Mouse (Mus musculus): ENCODE data around the gene Hdgfl2. TPM values are rescaled to one million over a fixed set of nuclear protein-coding genes. Genes with fewer than 3 reads are reported as not detected.
"Not testable (repeated sequence)": the region's sequence is repeated elsewhere in the genome, so short reads cannot be mapped to it uniquely, and the experiment has no call there.

The Hdgfl2 gene
- polyA plus RNA-seq, 1 experiment from 2014 or later, result 103 TPM

- Histone ChIP-seq H3K9me3 (no peaks in the 10 kb centered on the region), H3K27ac (no peak overlapping the region), H3K27me3 (no peaks in the 10 kb centered on the region), H3K4me3 (no peak overlapping the region), H3K9ac (no peak overlapping the region), H3K36me3 (peaks cover 99% of the 10 kb centered on the region), H3K4me2 (no peak overlapping the region), H3K4me1 (no peaks in the 10 kb centered on the region)
- no peak for ATAC-seq (ENCODE audit: insufficient number of reproducible peaks, low FRiP score, low TSS enrichment, low read depth)
These were observed 13.0 kb upstream of the Hdgfl2 start for GRCm38 (mm10) chr17:56066451-56066850.

- peaks cover 91% of the 10 kb centered on the region for H3K36me3 ChIP-seq
- ATAC-seq (ENCODE audit: insufficient number of reproducible peaks, low FRiP score, low TSS enrichment, low read depth), result no peak
- H3K9ac ChIP-seq, result no peak overlapping the region
- H3K4me3 ChIP-seq, result no peak overlapping the region
- peaks cover 7% of the 10 kb centered on the region for H3K4me1 ChIP-seq
- H3K27ac ChIP-seq, result no peak overlapping the region
- H3K9me3 ChIP-seq, result no peaks in the 10 kb centered on the region
- no peak overlapping the region for H3K4me2 ChIP-seq
- H3K27me3 ChIP-seq, result no peaks in the 10 kb centered on the region
- WGBS, result 96% methylated on average over 14 of the region's 14 CpGs
These were observed 10.4 kb upstream of the Hdgfl2 start for GRCm38 (mm10) chr17:56069066-56069465.

GRCm38 (mm10) chr17:56071126-56071525 lies 8.3 kb upstream of the Hdgfl2 start:
- Histone ChIP-seq H3K4me3 (no peak overlapping the region), H3K36me3 (peaks cover 71% of the 10 kb centered on the region), H3K4me2 (no peak overlapping the region), H3K9me3 (no peaks in the 10 kb centered on the region), H3K4me1 (peaks cover 16% of the 10 kb centered on the region), H3K27me3 (no peaks in the 10 kb centered on the region), H3K27ac (no peak overlapping the region), H3K9ac (no peak overlapping the region)
- ATAC-seq (ENCODE audit: insufficient number of reproducible peaks, low FRiP score, low TSS enrichment, low read depth), result no peak

- H3K9me3 ChIP-seq, result no peaks in the 10 kb centered on the region
- WGBS, result 94% methylated on average over 5 of the region's 5 CpGs
- no peak overlapping the region for H3K9ac ChIP-seq
- no peak overlapping the region for H3K27ac ChIP-seq
- H3K4me1 ChIP-seq, result peaks cover 16% of the 10 kb centered on the region
- H3K4me3 ChIP-seq, result no peak overlapping the region
- no peak for ATAC-seq (ENCODE audit: insufficient number of reproducible peaks, low FRiP score, low TSS enrichment, low read depth)
- no peak overlapping the region for H3K4me2 ChIP-seq
- peaks cover 60% of the 10 kb centered on the region for H3K36me3 ChIP-seq
- H3K27me3 ChIP-seq, result no peaks in the 10 kb centered on the region
These were observed 7.2 kb upstream of the Hdgfl2 start for GRCm38 (mm10) chr17:56072243-56072642.

- peak overlapping the region; percentile 97 for H3K27ac ChIP-seq
- H3K9me3 ChIP-seq, result no peaks in the 10 kb centered on the region
- peaks cover 39% of the 10 kb centered on the region for H3K36me3 ChIP-seq
- H3K9ac ChIP-seq, result peak overlapping the region; percentile 67; the same call in 1 of the 2 replicates
- peak overlapping the region; percentile 69 for H3K4me2 ChIP-seq
- peaks cover 16% of the 10 kb centered on the region for H3K4me1 ChIP-seq
- H3K27me3 ChIP-seq, result no peaks in the 10 kb centered on the region
- 8% methylated on average over 22 of the region's 22 CpGs for WGBS
- ATAC-seq (ENCODE audit: insufficient number of reproducible peaks, low FRiP score, low TSS enrichment, low read depth), result peak; percentile 32; the same call in 1 of the 2 replicates
- H3K4me3 ChIP-seq, result peak overlapping the region; percentile 83
These were observed 5.2 kb upstream of the Hdgfl2 start for GRCm38 (mm10) chr17:56074097-56074826.

DNA sequence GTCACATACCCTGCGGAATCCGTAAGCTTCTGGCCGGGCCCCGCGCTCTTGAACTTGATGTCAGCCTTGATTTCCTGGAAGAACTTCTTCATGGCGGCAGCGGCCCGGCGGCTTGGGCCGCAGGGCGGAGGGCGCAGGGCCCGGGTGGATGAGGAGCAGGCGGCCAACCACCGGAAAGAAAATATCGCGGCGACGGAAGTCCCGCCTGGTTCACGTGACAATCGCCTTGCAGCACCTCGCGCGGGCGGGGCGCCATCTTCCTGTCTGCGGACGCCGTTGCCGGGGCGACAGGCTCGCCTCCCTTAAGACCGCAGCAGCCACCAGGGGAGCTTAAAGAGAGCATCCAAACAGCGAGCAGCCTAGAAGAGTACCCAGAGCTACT lies 4.6 kb upstream of the Hdgfl2 start, which contains the start of gene Ubxn6:
Gene Ubxn6 (minus strand): TSS at position 202 of the 382 bp plus-strand sequence.
- Histone ChIP-seq H3K4me1 (peaks cover 16% of the 10 kb centered on the region), H3K27me3 (no peaks in the 10 kb centered on the region), H3K4me2 (peak within 1 kb of the TSS; percentile 69), H3K9me3 (no peaks in the 10 kb centered on the region), H3K36me3 (peaks cover 34% of the 10 kb centered on the region), H3K27ac (peak within 1 kb of the TSS; percentile 97), H3K4me3 (peak within 1 kb of the TSS; percentile 83), H3K9ac (peak within 1 kb of the TSS; percentile 67)
- WGBS, result under 1% methylated on average over 35 of the region's 35 CpGs
- peak; percentile 17 for ATAC-seq (ENCODE audit: insufficient number of reproducible peaks, low FRiP score, low TSS enrichment, low read depth)

- peaks cover 42% of the 10 kb centered on the region for H3K4me1 ChIP-seq
- peaks cover 14% of the 10 kb centered on the region for H3K36me3 ChIP-seq
- no peak overlapping the region for H3K27ac ChIP-seq
- H3K9me3 ChIP-seq, result no peaks in the 10 kb centered on the region
- 87% methylated on average over 5 of the region's 5 CpGs for WGBS
- ATAC-seq (ENCODE audit: insufficient number of reproducible peaks, low FRiP score, low TSS enrichment, low read depth), result no peak
- H3K27me3 ChIP-seq, result no peaks in the 10 kb centered on the region
- no peak overlapping the region for H3K4me3 ChIP-seq
- no peak overlapping the region for H3K9ac ChIP-seq
- H3K4me2 ChIP-seq, result no peak overlapping the region
These were observed 1.9 kb upstream of the Hdgfl2 start for GRCm38 (mm10) chr17:56077523-56077922.

GRCm38 (mm10) chr17:56078361-56078760 lies 1.1 kb upstream of the Hdgfl2 start:
- Histone ChIP-seq H3K36me3 (peaks cover 16% of the 10 kb centered on the region), H3K4me1 (peaks cover 40% of the 10 kb centered on the region), H3K27ac (peak overlapping the region; percentile 39; the same call in 1 of the 2 replicates), H3K4me2 (peak overlapping the region; percentile 36), H3K4me3 (peak overlapping the region; percentile 85)
- not testable (repeated sequence) for H3K9ac ChIP-seq; H3K27me3 ChIP-seq; ATAC-seq (ENCODE audit: insufficient number of reproducible peaks, low FRiP score, low TSS enrichment, low read depth); H3K9me3 ChIP-seq
- WGBS, result 64% methylated on average over 9 of the region's 9 CpGs

GRCm38 (mm10) chr17:56079921-56080320 lies 487 bp downstream of the Hdgfl2 start:
- peaks cover 31% of the 10 kb centered on the region for H3K4me1 ChIP-seq
- H3K27me3 ChIP-seq, result no peaks in the 10 kb centered on the region
- peaks cover 27% of the 10 kb centered on the region for H3K36me3 ChIP-seq
- peak overlapping the region; percentile 74 for H3K27ac ChIP-seq
- peak overlapping the region; percentile 94 for H3K9ac ChIP-seq
- ATAC-seq (ENCODE audit: insufficient number of reproducible peaks, low FRiP score, low TSS enrichment, low read depth), result no peak
- peak overlapping the region; percentile 85 for H3K4me3 ChIP-seq
- no peaks in the 10 kb centered on the region for H3K9me3 ChIP-seq
- WGBS, result 3% methylated on average over 11 of the region's 11 CpGs
- H3K4me2 ChIP-seq, result peak overlapping the region; percentile 96

GRCm38 (mm10) chr17:56080781-56081585 lies 1.5 kb downstream of the Hdgfl2 start:
- no peak for ATAC-seq (ENCODE audit: insufficient number of reproducible peaks, low FRiP score, low TSS enrichment, low read depth)
- WGBS, result 6% methylated on average over 8 of the region's 8 CpGs
- H3K36me3 ChIP-seq, result peaks cover 34% of the 10 kb centered on the region
- no peak overlapping the region for H3K27ac ChIP-seq
- no peaks in the 10 kb centered on the region for H3K9me3 ChIP-seq
- no peaks in the 10 kb centered on the region for H3K27me3 ChIP-seq
- H3K4me2 ChIP-seq, result peak overlapping the region; percentile 96
- H3K4me1 ChIP-seq, result peaks cover 26% of the 10 kb centered on the region
- peak overlapping the region; percentile 85 for H3K4me3 ChIP-seq
- peak overlapping the region; percentile 94 for H3K9ac ChIP-seq

- Histone ChIP-seq H3K36me3 (peaks cover 68% of the 10 kb centered on the region), H3K27me3 (no peaks in the 10 kb centered on the region), H3K9me3 (no peaks in the 10 kb centered on the region), H3K4me1 (no peaks in the 10 kb centered on the region), H3K9ac (no peak overlapping the region), H3K27ac (no peak overlapping the region), H3K4me2 (no peak overlapping the region), H3K4me3 (no peak overlapping the region)
- no peak for ATAC-seq (ENCODE audit: insufficient number of reproducible peaks, low FRiP score, low TSS enrichment, low read depth)
- WGBS, result 94% methylated on average over 1 of the region's 1 CpGs
These were observed 12.9 kb downstream of the Hdgfl2 start for GRCm38 (mm10) chr17:56092312-56092711.

GRCm38 (mm10) chr17:56092794-56093193 lies 13.4 kb downstream of the Hdgfl2 start:
- no peak overlapping the region for H3K27ac ChIP-seq
- WGBS, result 77% methylated on average over 1 of the region's 1 CpGs
- no peak for ATAC-seq (ENCODE audit: insufficient number of reproducible peaks, low FRiP score, low TSS enrichment, low read depth)

More at GRCm38 (mm10) chr17:56092794-56093193, 13.4 kb downstream of the Hdgfl2 start:
- peaks cover 72% of the 10 kb centered on the region for H3K36me3 ChIP-seq
- H3K4me3 ChIP-seq, result no peak overlapping the region
- H3K4me1 ChIP-seq, result no peaks in the 10 kb centered on the region
- no peak overlapping the region for H3K4me2 ChIP-seq
- H3K9ac ChIP-seq, result no peak overlapping the region
- H3K27me3 ChIP-seq, result no peaks in the 10 kb centered on the region
- no peaks in the 10 kb centered on the region for H3K9me3 ChIP-seq

Data from limb, embryonic 15.5 days (tissue).